Mouse (Mus musculus) brain, embryonic 14.5 days (tissue): ENCODE measurements around the gene Grid2. TPM values are rescaled to one million over a fixed set of nuclear protein-coding genes. Genes with fewer than 3 reads are reported as not detected.
A peak's percentile ranks its signal among the peaks of the same experiment; 100 is the strongest.
"Not testable (repeated sequence)": the region's sequence is repeated elsewhere in the genome, so short reads cannot be mapped to it uniquely, and the experiment has no call there.

Experiments
- DNase-seq: peaks from one replicate; pipeline ENCODE4 v3.0.0-alpha.2; 2011; ENCODE audit warnings: low read depth
- CTCF ChIP-seq: fragments of 200-500 bp; IDR thresholded peaks from 2 replicates; pipeline ENCODE4 v1.5.1; 2012; ENCODE audit warnings: inconsistent platforms, mild to moderate bottlenecking, moderate library complexity, borderline replicate concordance; ENCODE audit not compliant: insufficient read depth, insufficient read length; ENCODE audit errors: extremely low read depth
- POLR2A ChIP-seq: fragments of 200-500 bp; IDR thresholded peaks from 2 replicates; pipeline ENCODE4 v1.6.1; 2012; ENCODE audit warnings: mild to moderate bottlenecking, inconsistent platforms, borderline replicate concordance; ENCODE audit not compliant: poor library complexity, insufficient read depth, insufficient read length, severe bottlenecking; ENCODE audit errors: extremely low read depth
- polyA plus RNA-seq: library from polyadenylated mRNA; depleted of rRNA; stranded (reverse); fragments of >200 nt; gene quantifications from 2 replicates; pipeline ENCODE4 v1.2.3, GENCODE M21; 2012

The Grid2 gene
- polyA plus RNA-seq, 1 experiment = 12.3 TPM

- peak; percentile 63 for DNase-seq
- TF ChIP-seq POLR2A = no peak
- TF ChIP-seq CTCF = no peak
Observed at GRCm38 (mm10) chr6:63417534-63417933, 161.9 kb downstream of the Grid2 start.

DNA sequence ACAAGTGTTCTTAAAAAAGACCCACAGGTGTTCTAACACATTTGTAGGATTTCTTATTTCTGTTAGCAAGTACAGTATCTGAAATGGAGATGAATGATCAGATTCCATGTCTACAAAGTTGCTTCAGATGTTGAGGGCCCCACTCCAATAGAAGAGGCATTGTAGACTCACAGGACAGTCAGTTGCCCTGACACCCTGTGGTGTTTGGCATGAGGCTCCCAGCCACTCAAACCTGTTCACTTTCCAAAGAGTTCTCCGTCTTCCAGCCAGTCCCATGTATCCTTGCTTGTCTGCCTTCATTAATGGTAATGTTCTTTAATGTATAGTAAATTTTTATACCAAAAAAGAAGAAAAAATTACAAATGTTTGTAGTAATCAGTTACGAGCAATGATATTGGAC lies 177.1 kb downstream of the Grid2 start:
- TF ChIP-seq CTCF (no peak), POLR2A (no peak)
- no peak for DNase-seq

GRCm38 (mm10) chr6:63448175-63448574 lies 192.5 kb downstream of the Grid2 start:
- DNase-seq = no peak
- TF ChIP-seq CTCF (no peak), POLR2A (no peak)

- TF ChIP-seq CTCF (no peak), POLR2A (no peak)
- DNase-seq = peak; percentile 41
Observed at GRCm38 (mm10) chr6:63482141-63482540, 226.5 kb downstream of the Grid2 start.

- TF ChIP-seq POLR2A = no peak
- TF ChIP-seq CTCF = no peak
- peak; percentile 11 for DNase-seq
Observed at GRCm38 (mm10) chr6:63515016-63515415, 259.3 kb downstream of the Grid2 start.

DNA sequence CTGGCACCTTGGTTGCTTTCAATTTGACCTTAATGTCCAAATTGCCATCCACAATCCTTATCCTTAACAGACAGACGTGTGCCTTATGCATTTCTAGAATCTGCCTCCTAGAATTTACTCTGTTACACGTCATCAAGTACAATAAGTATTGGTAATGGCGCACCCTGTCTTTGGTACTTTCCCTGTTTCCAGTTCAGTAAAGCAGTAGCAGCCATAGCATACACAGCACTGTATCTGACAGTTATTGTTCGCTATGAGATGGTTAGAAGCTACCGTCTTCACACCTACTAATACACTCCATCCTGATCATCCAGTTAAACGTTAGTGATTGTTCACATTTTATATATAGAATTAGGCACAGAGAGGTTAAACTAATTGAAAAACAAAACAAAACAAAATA lies 260.3 kb downstream of the Grid2 start:
- no peak for DNase-seq
- no peak for TF ChIP-seq CTCF
- TF ChIP-seq POLR2A = no peak

DNA sequence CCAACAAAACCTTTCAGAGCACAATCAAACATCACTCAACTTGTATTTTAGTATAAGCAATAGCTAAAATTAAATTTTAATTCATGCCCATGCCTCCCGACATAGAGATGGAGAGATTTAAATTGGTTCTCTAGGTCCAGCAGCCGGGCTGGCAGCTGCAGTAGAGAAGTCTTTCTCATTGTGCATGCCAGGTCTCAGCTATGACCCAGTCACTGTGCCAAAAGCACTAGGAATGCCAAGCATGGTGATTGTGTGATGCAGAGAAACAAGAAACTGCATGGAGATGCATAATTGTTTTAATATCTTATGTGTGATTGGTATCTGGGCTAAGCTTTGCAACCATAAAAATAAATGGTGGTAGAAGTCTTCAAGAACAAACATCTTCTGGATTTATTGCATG lies 276.1 kb downstream of the Grid2 start:
- DNase-seq = peak; percentile 15

DNA sequence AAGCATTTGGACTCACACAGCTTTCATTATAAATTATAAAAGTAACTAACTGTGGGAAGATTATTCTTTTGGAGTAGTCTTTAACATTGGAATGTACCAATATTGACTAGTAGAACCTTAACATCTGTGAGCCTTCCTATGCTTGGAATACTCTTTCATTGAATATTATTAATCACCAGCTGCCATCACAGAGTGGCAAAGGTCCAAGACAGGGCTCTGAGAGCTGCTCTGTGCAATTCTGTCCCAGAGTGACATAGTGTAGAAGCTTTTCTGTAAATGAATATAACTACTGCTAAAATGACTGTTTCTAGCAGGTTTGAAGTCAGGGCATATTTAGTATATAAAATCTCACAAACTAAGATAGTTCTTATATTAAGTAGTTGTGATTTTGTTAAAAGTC lies 277.2 kb downstream of the Grid2 start:
- no peak for TF ChIP-seq POLR2A
- no peak for TF ChIP-seq CTCF
- no peak for DNase-seq

More for the DNA sequence above, 276.1 kb downstream of the Grid2 start:
- TF ChIP-seq CTCF (no peak), POLR2A (no peak)

GRCm38 (mm10) chr6:63547741-63548140 lies 292.1 kb downstream of the Grid2 start:
- TF ChIP-seq POLR2A (no peak), CTCF (no peak)
- DNase-seq = no peak

DNA sequence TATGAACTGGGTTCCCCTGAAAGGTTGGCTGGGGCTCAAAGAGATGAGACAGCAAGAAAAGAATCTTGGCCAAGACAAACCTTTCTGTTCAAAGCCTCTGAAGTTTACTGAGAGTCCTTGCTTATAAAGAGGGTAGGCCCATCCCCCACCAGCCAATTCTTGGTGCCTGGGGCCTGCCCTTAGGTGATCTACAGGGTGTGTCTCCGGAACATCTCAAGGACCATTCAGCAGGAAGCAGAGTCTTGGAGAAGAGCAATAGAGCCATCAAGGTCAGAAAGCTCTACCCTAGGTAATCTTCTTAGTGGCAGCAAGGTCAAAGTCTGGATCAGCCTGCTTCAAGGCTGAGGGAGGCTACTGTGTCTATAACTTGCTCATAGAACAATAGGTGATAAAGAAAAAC lies 313.1 kb downstream of the Grid2 start:
- DNase-seq = not testable (repeated sequence)

- TF ChIP-seq CTCF (no peak), POLR2A (no peak)
- no peak for DNase-seq
Observed at GRCm38 (mm10) chr6:63590681-63591080, 335.0 kb downstream of the Grid2 start.

- peak; percentile 53 for DNase-seq
- TF ChIP-seq POLR2A = no peak
- no peak for TF ChIP-seq CTCF
Observed at GRCm38 (mm10) chr6:63609570-63609969, 353.9 kb downstream of the Grid2 start.

DNA sequence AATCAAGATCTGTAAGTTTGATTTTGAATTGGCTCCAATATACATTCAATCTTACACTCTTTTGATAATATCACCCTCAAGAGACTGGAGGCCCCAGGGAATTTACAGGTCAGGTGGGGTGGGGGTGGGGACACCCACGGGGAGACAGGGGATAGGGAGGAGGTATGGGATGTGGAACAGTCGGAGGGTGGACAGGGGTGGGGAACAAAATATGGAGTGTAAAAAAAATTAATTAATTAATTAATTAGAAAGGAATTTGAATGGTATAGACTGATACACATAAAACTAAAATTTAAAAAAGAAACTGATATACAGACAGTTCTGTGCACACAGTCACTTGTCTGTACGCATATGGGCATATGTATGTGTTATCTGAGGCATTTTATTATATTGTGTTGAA lies 380.3 kb downstream of the Grid2 start:
- no peak for DNase-seq
- TF ChIP-seq CTCF (no peak), POLR2A (no peak)

GRCm38 (mm10) chr6:63659423-63659822 lies 403.7 kb downstream of the Grid2 start:
- TF ChIP-seq CTCF = no peak
- TF ChIP-seq POLR2A = no peak
- DNase-seq = peak; percentile 63
